ENCODE assay signal across 20 mouse cellular contexts in genomic region chr9:92474244-92474643, GRCm38 (mm10). TPM values are rescaled to one million over a fixed set of nuclear protein-coding genes. Genes with fewer than 3 reads are reported as not detected.
DNase-seq lines count a peak whose midpoint lies in the region; ATAC-seq and TF ChIP-seq lines count a peak whose summit lies in the region.
"Had no signal": no experiment of that assay in that cellular context is flagged by ENCODE, and none has a peak within 500 bp of the region (broad histone marks: within the 10 kb centered on the region; RNA-seq: fewer than 3 reads in every experiment).

No protein-coding gene starts in this region.

- H3K27ac ChIP-seq in kidney, embryonic 14.5 days (ENCODE audit: low read depth, low read length) = no peak overlapping the region
- H3K27ac ChIP-seq: embryonic facial prominence, embryonic 10.5 days; embryonic facial prominence, embryonic 12.5 days; forebrain, embryonic 13.5 days; forebrain, embryonic 15.5 days had no signal

- H3K27me3 ChIP-seq in kidney, embryonic 14.5 days (ENCODE audit: control insufficient read depth, insufficient read depth, low read length) = no peaks in the 10 kb centered on the region
- no peaks in the 10 kb centered on the region for H3K27me3 ChIP-seq in C2C12 (ENCODE audit: control insufficient read depth, insufficient read depth, insufficient read length)
- H3K27me3 ChIP-seq: embryonic facial prominence, embryonic 12.5 days; forebrain, embryonic 13.5 days; forebrain, embryonic 15.5 days had no signal

- no peak overlapping the region for H3ac ChIP-seq in C2C12 (ENCODE audit: control insufficient read depth, insufficient read length, low read depth)

- H3K4me3 ChIP-seq in kidney, embryonic 14.5 days (ENCODE audit: low read length) = no peak overlapping the region
- no peak overlapping the region for H3K4me3 ChIP-seq in C2C12 (ENCODE audit: insufficient read depth, poor library complexity, severe bottlenecking)
- H3K4me3 ChIP-seq: embryonic facial prominence, embryonic 10.5 days; embryonic facial prominence, embryonic 12.5 days; forebrain, embryonic 13.5 days; forebrain, embryonic 15.5 days had no signal

- H3K9ac ChIP-seq in kidney, embryonic 14.5 days (ENCODE audit: low read depth, low read length) = no peak overlapping the region
- H3K9ac ChIP-seq: embryonic facial prominence, embryonic 12.5 days; forebrain, embryonic 13.5 days; forebrain, embryonic 15.5 days; forebrain, postnatal 0 days had no signal

- ATAC-seq in kidney, embryonic 14.5 days (ENCODE audit: low FRiP score, low TSS enrichment) = peak; percentile 62; the same call in 1 of the 2 replicates
- ATAC-seq: forebrain, embryonic 13.5 days; forebrain, embryonic 15.5 days; forebrain, postnatal 0 days had no signal

- TF ChIP-seq CTCF in C2C12 (IDR thresholded peaks at IDR 0.05; ENCODE audit: control insufficient read depth, insufficient read depth, insufficient read length) = no peak

- no peaks in the 10 kb centered on the region for H3K79me3 ChIP-seq in C2C12 (ENCODE audit: low read depth)

- DNase-seq in kidney, adult 8-10 months = no peak
- peak; percentile 15 for DNase-seq in kidney, postnatal 10 days
- no peak for DNase-seq in kidney, adult 9 months
- DNase-seq in thymus, postnatal 25 days = no peak
- DNase-seq: adrenal gland, adult 2 months; adrenal gland, postnatal 10 days; adrenal gland, postnatal 25 days; B cell, adult 2 months; cerebellum, adult 11 months; cerebellum, adult 18-20 months; cerebellum, adult 8-10 months; cerebellum, postnatal 10 days; cerebellum, postnatal 25 days; forebrain, postnatal 0 days had no signal

- H3K4me1 ChIP-seq in kidney, embryonic 14.5 days (ENCODE audit: control insufficient read depth, insufficient read depth, low read length) = 0 out of 2 replicates have a peak, but pooled peaks cover 2% of the 10 kb centered on the region
- H3K4me1 ChIP-seq: embryonic facial prominence, embryonic 10.5 days; embryonic facial prominence, embryonic 12.5 days; forebrain, embryonic 13.5 days; forebrain, embryonic 15.5 days had no signal

- 70% methylated on average over 1 of the region's 1 CpGs for WGBS in kidney, embryonic 14.5 days

- H3K9me3 ChIP-seq in kidney, embryonic 14.5 days (ENCODE audit: control insufficient read depth, low read length) = no peaks in the 10 kb centered on the region
- H3K9me3 ChIP-seq: embryonic facial prominence, embryonic 10.5 days; embryonic facial prominence, embryonic 12.5 days; forebrain, embryonic 13.5 days; forebrain, embryonic 15.5 days had no signal

- no peaks in the 10 kb centered on the region for H3K36me3 ChIP-seq in kidney, embryonic 14.5 days (ENCODE audit: control insufficient read depth, insufficient read depth, low read length)
- no peaks in the 10 kb centered on the region for H3K36me3 ChIP-seq in C2C12 (ENCODE audit: control insufficient read depth, insufficient read depth)
- H3K36me3 ChIP-seq: embryonic facial prominence, embryonic 10.5 days; embryonic facial prominence, embryonic 12.5 days; forebrain, embryonic 15.5 days had no signal

- no peaks in the 10 kb centered on the region for H3K79me2 ChIP-seq in C2C12 (ENCODE audit: control insufficient read depth, insufficient read depth)

- H3K4me2 ChIP-seq in kidney, embryonic 14.5 days (replicated peaks; ENCODE audit: low read depth, low read length) = no peak overlapping the region
- H3K4me2 ChIP-seq: embryonic facial prominence, embryonic 12.5 days; forebrain, embryonic 13.5 days; forebrain, embryonic 15.5 days had no signal

TF ChIP-seq in C2C12, 6 proteins besides CTCF, POLR2A, EP300 and RAD21:
- TF ChIP-seq MYOD1 (IDR thresholded peaks at IDR 0.05; ENCODE audit: control insufficient read depth, insufficient read length, low read depth) = peak; percentile 40
- no peak for TF ChIP-seq CEBPB (IDR thresholded peaks at IDR 0.05; ENCODE audit: low read depth)

RNA-seq across cellular contexts. Expression of gene Plscr4, which starts 17.1 kb away (rescaled TPM):
- polyA plus RNA-seq in kidney, embryonic 14.5 days (2014; fragmentation: Nextera tagmentation; extraction: Ambion mirVana) = 2.6 and 3.4 TPM in 2 replicates
- 1.8 TPM for polyA plus RNA-seq in C2C12 (2012; fragmentation: generic; extraction: Trizol)
